Mouse (Mus musculus) MEL (cell line): ENCODE data around the gene C1qbp. TPM values are rescaled to one million over a fixed set of nuclear protein-coding genes. Genes with fewer than 3 reads are reported as not detected.

Experiments
- DNase-seq: peaks from one replicate; pipeline ENCODE4 v3.0.0; 2011; ENCODE audit warnings: low read depth, low spot score
- H3K27ac ChIP-seq: 2 replicates; pipeline ENCODE4 v1.5.1; 2012; ENCODE audit warnings: low read depth, mild to moderate bottlenecking, control low read depth, low read length, moderate library complexity; ENCODE audit not compliant: control insufficient read depth
- H3K27me3 ChIP-seq, 2 experiments: fragments of 150-350 bp in 1 of 2; sonication (generic) in 1 of 2; 2 replicates each; pipeline ENCODE4 v1.6.1; 2012; ENCODE audit warnings: low read length in 2 of 2, mild to moderate bottlenecking in 2 of 2, improper control_type of control experiment in 1 of 2, moderate library complexity in 1 of 2; ENCODE audit not compliant: insufficient read depth in 2 of 2, control insufficient read depth in 1 of 2
- H3K36me3 ChIP-seq, 2 experiments: 2 replicates each; pipeline ENCODE4 v1.6.1; 2012 to 2014; ENCODE audit warnings: low read length in 2 of 2, improper control_type of control experiment in 1 of 2, inconsistent platforms in 1 of 2, mild to moderate bottlenecking in 1 of 2; ENCODE audit not compliant: insufficient read depth in 2 of 2, control insufficient read depth in 1 of 2
- H3K4me1 ChIP-seq, 2 experiments: fragments of 150-350 bp in 1 of 2; sonication (generic) in 1 of 2; 2 replicates each; pipeline ENCODE4 v1.6.1; 2012; ENCODE audit warnings: low read length in 2 of 2, improper control_type of control experiment in 1 of 2, mild to moderate bottlenecking in 1 of 2; ENCODE audit not compliant: insufficient read depth in 2 of 2, control insufficient read depth in 1 of 2
- H3K4me3 ChIP-seq, 2 experiments: fragments of 150-350 bp in 1 of 2; sonication (generic) in 1 of 2; 2 replicates each; pipeline ENCODE4 v1.5.1; 2012; ENCODE audit warnings: low read depth in 2 of 2, low read length in 2 of 2, mild to moderate bottlenecking in 2 of 2, moderate library complexity in 2 of 2, control low read depth in 1 of 2, improper control_type of control experiment in 1 of 2; ENCODE audit not compliant: control insufficient read depth in 1 of 2, insufficient read depth in 1 of 2
- H3K79me2 ChIP-seq: 2 replicates; pipeline ENCODE4 v1.6.1; 2012; ENCODE audit warnings: mild to moderate bottlenecking, low read length, moderate library complexity; ENCODE audit not compliant: control insufficient read depth, poor library complexity, insufficient read depth
- H3K9ac ChIP-seq: 2 replicates; pipeline ENCODE4 v1.6.1; 2012; ENCODE audit warnings: low read depth, mild to moderate bottlenecking, control low read depth, low read length, moderate library complexity; ENCODE audit not compliant: control insufficient read depth, poor library complexity, severe bottlenecking
- H3K9me3 ChIP-seq: fragments of 150-350 bp; sonication (generic); replicated peaks from 2 replicates; pipeline ENCODE4 v1.6.1; 2012; ENCODE audit warnings: mild to moderate bottlenecking, low read length, improper control_type of control experiment, moderate library complexity; ENCODE audit not compliant: insufficient read depth
- BHLHE40 ChIP-seq: IDR thresholded peaks from 2 replicates; pipeline ENCODE4 v1.6.1; 2012; ENCODE audit warnings: low read depth, mild to moderate bottlenecking, inconsistent platforms, low read length, improper control_type of control experiment, borderline replicate concordance
- CHD2 ChIP-seq: IDR thresholded peaks from 2 replicates; pipeline ENCODE4 v1.6.1; 2011; ENCODE audit warnings: low read length, improper control_type of control experiment
- CTCF ChIP-seq, 3 experiments: IDR thresholded peaks in 2 of 3; conservative IDR thresholded peaks in 1 of 3; 2 replicates each; pipeline ENCODE4 v1.5.1; 2011 to 2012; ENCODE audit warnings: low read length in 3 of 3, low read depth in 2 of 3, mild to moderate bottlenecking in 2 of 3, improper control_type of control experiment in 1 of 3, inconsistent platforms in 1 of 3, mixed read lengths in 1 of 3, moderate library complexity in 1 of 3; ENCODE audit not compliant: control insufficient read depth in 1 of 3, insufficient read depth in 1 of 3, poor library complexity in 1 of 3, severe bottlenecking in 1 of 3
- EP300 ChIP-seq, 2 experiments: IDR thresholded peaks; 2 replicates each; pipeline ENCODE4 v1.6.1; 2011; ENCODE audit warnings: improper control_type of control experiment in 2 of 2, low read length in 2 of 2, low read depth in 1 of 2, mild to moderate bottlenecking in 1 of 2
- ETS1 ChIP-seq: IDR thresholded peaks from 2 replicates; pipeline ENCODE4 v1.6.1; 2012; ENCODE audit warnings: low read depth, mild to moderate bottlenecking, inconsistent platforms, low read length, improper control_type of control experiment, moderate library complexity
- GATA1 ChIP-seq: IDR thresholded peaks from 2 replicates; pipeline ENCODE4 v1.6.1; 2011; ENCODE audit warnings: low read depth, low read length, improper control_type of control experiment
- HCFC1 ChIP-seq: IDR thresholded peaks from 2 replicates; pipeline ENCODE4 v1.6.1; 2012; ENCODE audit warnings: low read depth, mild to moderate bottlenecking, inconsistent platforms, low read length, improper control_type of control experiment, moderate library complexity
- JUND ChIP-seq: IDR thresholded peaks from 2 replicates; pipeline ENCODE4 v1.6.1; 2011; ENCODE audit warnings: low read depth, mild to moderate bottlenecking, improper control_type of control experiment, low read length
- MAX ChIP-seq: IDR thresholded peaks from 2 replicates; pipeline ENCODE4 v1.6.1; 2011; ENCODE audit warnings: low read length, improper control_type of control experiment
- MEF2A ChIP-seq: IDR thresholded peaks from 2 replicates; pipeline ENCODE4 v1.6.1; 2014; ENCODE audit warnings: low read depth, mild to moderate bottlenecking, inconsistent platforms, low read length, improper control_type of control experiment; ENCODE audit not compliant: poor library complexity, insufficient replicate concordance, severe bottlenecking; ENCODE audit errors: extremely low read depth
- MXI1 ChIP-seq: IDR thresholded peaks from 2 replicates; pipeline ENCODE4 v1.6.1; 2011; ENCODE audit warnings: mild to moderate bottlenecking, low read depth, low read length, improper control_type of control experiment
- MYB ChIP-seq: IDR thresholded peaks from 2 replicates; pipeline ENCODE4 v1.6.1; 2011; ENCODE audit warnings: mild to moderate bottlenecking, low read depth, low read length, improper control_type of control experiment
- MYC ChIP-seq: IDR thresholded peaks from 2 replicates; pipeline ENCODE4 v1.6.1; 2011; ENCODE audit warnings: low read depth, mild to moderate bottlenecking, low read length, improper control_type of control experiment, moderate library complexity
- NELFE ChIP-seq: IDR thresholded peaks from 2 replicates; pipeline ENCODE4 v1.6.1; 2011; ENCODE audit warnings: low read depth, low read length, improper control_type of control experiment
- POLR2A ChIP-seq, 2 experiments: IDR thresholded peaks; 2 replicates each; pipeline ENCODE4 v1.6.1; 2011 to 2012; ENCODE audit warnings: low read length in 2 of 2, mild to moderate bottlenecking in 2 of 2, control low read depth in 1 of 2, improper control_type of control experiment in 1 of 2, low read depth in 1 of 2, moderate library complexity in 1 of 2; ENCODE audit not compliant: control insufficient read depth in 1 of 2, insufficient read depth in 1 of 2, poor library complexity in 1 of 2
- RAD21 ChIP-seq: IDR thresholded peaks from 2 replicates; pipeline ENCODE4 v1.6.1; 2011; ENCODE audit warnings: mild to moderate bottlenecking, low read depth, low read length, improper control_type of control experiment
- SIN3A ChIP-seq: IDR thresholded peaks from 2 replicates; pipeline ENCODE4 v1.6.1; 2012; ENCODE audit warnings: low read length, improper control_type of control experiment, inconsistent platforms
- SMC3 ChIP-seq: IDR thresholded peaks from 2 replicates; pipeline ENCODE4 v1.6.1; 2011; ENCODE audit warnings: low read depth, low read length, improper control_type of control experiment
- TBP ChIP-seq: IDR thresholded peaks from 2 replicates; pipeline ENCODE4 v1.8.0; 2011; ENCODE audit warnings: low read depth, low read length, improper control_type of control experiment
- TCF12 ChIP-seq: IDR thresholded peaks from 2 replicates; pipeline ENCODE4 v1.6.1; 2014; ENCODE audit warnings: low read depth, mild to moderate bottlenecking, inconsistent platforms, low read length, improper control_type of control experiment, moderate library complexity
- UBTF ChIP-seq: IDR thresholded peaks from 2 replicates; pipeline ENCODE4 v1.6.1; 2012; ENCODE audit warnings: low read depth, mild to moderate bottlenecking, inconsistent platforms, low read length, improper control_type of control experiment, moderate library complexity, borderline replicate concordance; ENCODE audit not compliant: insufficient read depth
- USF1 ChIP-seq: IDR thresholded peaks from 2 replicates; pipeline ENCODE4 v1.6.1; 2014; ENCODE audit warnings: low read depth, mild to moderate bottlenecking, inconsistent platforms, low read length, improper control_type of control experiment, moderate library complexity
- ZC3H11A ChIP-seq: IDR thresholded peaks from 2 replicates; pipeline ENCODE4 v1.6.1; 2012; ENCODE audit warnings: low read depth, mild to moderate bottlenecking, inconsistent platforms, low read length, improper control_type of control experiment
- ZKSCAN1 ChIP-seq: IDR thresholded peaks from 2 replicates; pipeline ENCODE4 v1.6.1; 2012; ENCODE audit warnings: low read depth, mild to moderate bottlenecking, inconsistent platforms, low read length, improper control_type of control experiment, moderate library complexity
- ZMIZ1 ChIP-seq: IDR thresholded peaks from 2 replicates; pipeline ENCODE4 v1.6.1; 2012; ENCODE audit warnings: low read depth, mild to moderate bottlenecking, inconsistent platforms, low read length, improper control_type of control experiment, moderate library complexity
- ZNF384 ChIP-seq: IDR thresholded peaks from 2 replicates; pipeline ENCODE4 v1.6.1; 2012; ENCODE audit warnings: low read depth, mild to moderate bottlenecking, inconsistent platforms, low read length, improper control_type of control experiment
- polyA plus RNA-seq, 2 experiments: library from polyadenylated mRNA; stranded (reverse) in 1 of 2; unstranded in 1 of 2; fragments of >175 nt in 1 of 2; fragments of >200 nt in 1 of 2; gene quantifications; 2 replicates each; pipeline versions ENCODE4 v1.2.1 to v1.2.4; 2012; ENCODE audit warnings: low replicate concordance in 2 of 2, low read depth in 1 of 2; ENCODE audit not compliant: insufficient read length in 2 of 2, insufficient read depth in 1 of 2, missing spikeins in 1 of 2
- total RNA-seq: library from RNA; depleted of rRNA; stranded (reverse); fragments of 300-350 nt; gene quantifications from 2 replicates; pipeline ENCODE4 v1.2.3, GENCODE M21; 2012

Gene C1qbp
- total and polyA plus RNA-seq, 3 experiments = 164 to 614 TPM; not detected in 1

- Histone ChIP-seq H3K79me2 (peaks cover 14% of the 10 kb centered on the region), H3K27me3 (no peaks in the 10 kb centered on the region), H3K4me3 (no peak overlapping the region), H3K9ac (no peak overlapping the region), H3K27ac (no peak overlapping the region), H3K4me1 (peaks cover 0 to 4% of the 10 kb centered on the region in 2 experiments; a peak in 3 of 4 replicates), H3K36me3 (peaks cover 6 to 9% of the 10 kb centered on the region in 2 experiments)
- no peak for DNase-seq
- TF ChIP-seq MAX (no peak), UBTF (no peak), RAD21 (no peak), ETS1 (no peak), SMC3 (no peak), EP300 (IDR thresholded peaks at IDR 0.05; ENCODE audit: low read depth in 1 of 2, low read length in 2 of 2) (no peak), BHLHE40 (no peak), TBP (no peak), TCF12 (no peak), HCFC1 (no peak), MYC (no peak), MYB (no peak), MXI1 (no peak), ZNF384 (no peak), JUND (no peak), ZC3H11A (no peak), CTCF (IDR thresholded peaks at IDR 0.05 in 2 of 3, conservative IDR thresholded peaks at IDR 0.05 in 1 of 3; ENCODE audit: control insufficient read depth in 1 of 3, insufficient read depth in 1 of 3, low read depth in 2 of 3, low read length in 3 of 3, poor library complexity in 1 of 3, severe bottlenecking in 1 of 3) (no peak)
- TF ChIP-seq, all 39 proteins: peak for 0
- H3K9me3 ChIP-seq = no peaks in the 10 kb centered on the region
Measured at GRCm38 (mm10) chr11:71007831-71008230, 25.0 kb upstream of the C1qbp start.

GRCm38 (mm10) chr11:71007026-71007425 is 24.2 kb upstream of the C1qbp start:
- Histone ChIP-seq H3K27ac (no peak overlapping the region), H3K4me3 (no peak overlapping the region), H3K4me1 (peaks cover 0 to 10% of the 10 kb centered on the region in 2 experiments; a peak in 3 of 4 replicates), H3K79me2 (peaks cover 22% of the 10 kb centered on the region), H3K27me3 (no peaks in the 10 kb centered on the region), H3K36me3 (peaks cover 3 to 16% of the 10 kb centered on the region in 2 experiments; a peak in 2 of 4 replicates), H3K9me3 (no peaks in the 10 kb centered on the region), H3K9ac (no peak overlapping the region)
- TF ChIP-seq ZC3H11A (no peak), ZMIZ1 (no peak), JUND (no peak), UBTF (no peak), GATA1 (no peak), CHD2 (no peak), EP300 (IDR thresholded peaks at IDR 0.05; ENCODE audit: low read depth in 1 of 2, low read length in 2 of 2) (no peak), HCFC1 (no peak), SIN3A (no peak), ZKSCAN1 (no peak), USF1 (no peak), NELFE (no peak), MYC (no peak), MEF2A (no peak), POLR2A (IDR thresholded peaks at IDR 0.05; ENCODE audit: control insufficient read depth in 1 of 2, insufficient read depth in 1 of 2, low read depth in 1 of 2, low read length in 2 of 2, poor library complexity in 1 of 2) (no peak)
- no peak for DNase-seq
